Mouse (Mus musculus): ENCODE data around the gene Ankrd1.
A peak's percentile ranks its signal among the peaks of the same experiment; 100 is the strongest.

Gene Ankrd1

DNA sequence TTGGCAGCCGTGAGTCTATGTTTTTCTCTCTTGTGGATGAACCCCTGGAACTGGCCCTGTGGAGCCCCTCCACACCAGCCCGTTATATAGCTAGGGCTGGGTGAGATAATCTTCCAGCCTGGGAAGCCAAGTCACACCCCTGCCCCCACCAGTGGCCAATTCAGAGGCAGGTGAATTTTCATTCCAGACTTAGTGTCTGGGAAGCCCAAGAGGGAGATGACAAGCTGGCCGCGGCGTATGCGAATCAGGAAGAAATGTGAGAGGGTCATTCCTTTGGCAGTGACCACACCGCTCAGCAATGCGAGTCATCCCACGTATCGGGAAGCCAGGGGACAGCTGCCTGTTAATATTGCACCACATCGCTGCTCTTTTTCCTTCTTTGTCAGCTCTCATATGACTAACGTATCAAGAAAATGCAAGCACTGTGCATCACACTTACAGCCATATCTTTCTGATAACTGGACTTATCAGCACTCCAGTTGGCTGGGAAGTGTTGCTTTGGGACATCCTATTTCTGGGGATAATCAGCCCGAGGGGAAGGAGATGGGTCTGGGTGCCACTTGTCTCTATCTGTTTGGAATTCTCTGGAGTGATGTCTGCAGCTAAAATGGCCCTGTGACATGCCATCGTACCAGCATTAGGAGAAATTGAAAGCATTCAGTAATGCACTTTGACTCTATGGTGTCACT, at the start of gene Ankrd1:
Ankrd1 (minus strand) TSS at position 317 of the 689 bp plus-strand sequence.
- peak; percentile 53 to 58 for DNase-seq (ENCODE audit: low spot score in 2 of 2)

DNA sequence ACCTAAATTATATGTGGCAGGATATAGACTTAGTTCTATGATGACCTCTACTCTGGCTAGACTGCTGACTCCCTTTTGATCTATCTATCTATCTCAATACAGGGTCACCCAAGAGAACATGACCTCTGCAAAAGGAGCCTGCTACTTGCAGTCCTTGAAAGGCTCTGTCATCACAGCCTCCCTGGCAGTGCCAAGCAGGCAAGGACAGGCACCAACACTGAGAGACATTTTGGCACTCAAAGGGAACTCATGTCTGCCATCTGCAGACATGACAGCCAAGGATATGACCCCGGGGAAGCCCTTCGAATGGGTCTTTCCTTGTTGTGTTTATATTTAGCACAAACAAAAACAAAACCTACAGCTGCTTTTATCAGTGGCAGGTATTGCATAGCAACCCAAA, 49.2 kb upstream of the Ankrd1 start:
- peak; percentile 69 to 70 for DNase-seq (ENCODE audit: low spot score in 2 of 2)

- DNase-seq (ENCODE audit: low spot score in 2 of 2) = peak; percentile 54 to 60
These were observed 48.2 kb upstream of the Ankrd1 start for GRCm38 (mm10) chr19:36168121-36168520.

GRCm38 (mm10) chr19:36167291-36167896, 47.5 kb upstream of the Ankrd1 start:
- peak; percentile 68 to 76 for DNase-seq (ENCODE audit: low spot score in 2 of 2)

DNA sequence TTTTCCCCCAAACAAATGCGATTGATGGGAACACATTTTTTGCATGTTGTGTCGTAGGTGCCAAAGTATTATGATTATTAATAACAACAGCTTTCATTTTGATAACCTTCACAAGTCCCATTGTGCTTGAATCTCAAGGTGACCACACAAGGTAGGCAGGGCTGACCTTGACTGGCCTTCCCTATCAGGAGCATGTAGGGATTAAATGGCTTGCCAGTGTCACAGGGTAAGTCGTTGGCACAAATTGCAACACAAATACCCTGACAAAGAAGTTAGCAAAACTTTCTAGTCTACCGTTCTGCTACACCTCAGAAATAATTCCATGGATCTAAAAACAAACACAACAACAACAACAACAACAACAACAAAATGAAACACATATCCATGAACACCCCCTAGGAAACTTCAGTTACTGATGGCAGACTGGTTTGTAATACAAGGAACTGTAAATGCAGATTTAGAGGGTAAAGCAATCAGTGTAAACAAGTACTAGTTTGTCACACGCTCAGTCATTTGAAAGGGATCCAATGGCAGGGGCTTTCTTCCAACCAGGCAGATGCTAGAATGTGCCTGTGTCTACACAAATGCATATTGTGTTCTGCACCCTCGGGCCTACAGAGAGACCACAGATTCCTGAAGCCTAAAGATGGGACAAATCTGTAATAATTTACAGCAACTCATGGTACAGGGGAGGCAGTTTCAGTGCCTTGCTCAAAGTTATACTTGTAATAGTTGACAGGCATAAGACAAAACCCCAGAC, 46.7 kb upstream of the Ankrd1 start:
- DNase-seq (ENCODE audit: low spot score in 2 of 2) = peak; percentile 27 to 41

DNA sequence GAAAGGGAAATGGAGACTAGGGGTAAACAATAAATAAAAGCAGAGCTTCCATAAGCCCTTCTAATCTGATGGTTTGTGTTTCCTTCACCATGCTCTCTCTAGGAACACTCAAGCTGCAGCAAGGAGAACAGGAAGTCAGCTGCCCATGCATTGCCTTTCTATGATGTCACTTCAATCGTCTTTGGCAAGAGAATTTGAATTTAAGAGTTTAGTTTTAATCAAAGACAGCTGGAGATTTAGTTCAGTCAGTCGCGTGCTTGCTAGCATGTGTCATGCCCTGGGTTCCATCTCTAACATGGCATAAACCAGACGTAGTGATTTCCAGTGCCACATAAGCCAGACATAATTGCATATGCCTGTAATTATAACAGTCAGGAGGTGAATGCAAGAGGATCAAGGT, 45.5 kb upstream of the Ankrd1 start:
- no peak for DNase-seq (ENCODE audit: low spot score in 2 of 2)

DNA sequence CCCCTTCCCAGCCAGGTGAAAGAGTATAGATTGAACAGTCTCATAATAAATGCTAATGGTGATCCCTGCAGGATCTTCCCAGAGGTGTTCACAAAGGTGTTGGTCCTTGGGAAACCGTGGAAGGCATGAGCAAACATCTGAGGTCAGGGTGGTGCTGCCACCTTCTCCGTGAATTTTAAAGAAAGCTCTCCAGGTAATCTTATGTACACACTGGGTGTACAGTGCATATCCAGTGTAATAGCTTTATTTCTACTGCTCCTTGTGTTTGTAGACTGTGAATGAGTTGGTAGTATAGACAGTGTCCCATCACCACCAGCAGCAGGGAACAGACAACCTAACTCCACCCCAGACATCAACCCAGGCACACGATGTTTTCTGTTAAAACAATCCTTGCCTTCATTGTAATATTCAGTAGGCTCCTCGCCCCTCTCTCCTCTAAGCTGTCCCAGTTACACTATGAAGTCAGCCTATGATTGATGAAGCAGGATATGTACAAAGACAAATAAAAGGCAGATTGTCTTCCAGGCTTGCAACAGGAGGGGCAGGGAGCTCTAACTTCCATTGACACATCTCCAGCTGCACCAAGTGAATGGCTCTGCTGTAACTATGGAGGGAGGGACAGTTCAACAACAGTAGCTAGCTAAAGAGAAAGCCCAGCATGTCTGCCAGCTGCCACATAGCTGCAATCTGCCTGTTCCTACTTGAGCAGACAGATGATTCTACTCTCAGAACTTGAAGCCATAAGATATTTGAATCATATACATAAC, 30.5 kb upstream of the Ankrd1 start:
- DNase-seq (ENCODE audit: low spot score in 2 of 2) = no peak

DNA sequence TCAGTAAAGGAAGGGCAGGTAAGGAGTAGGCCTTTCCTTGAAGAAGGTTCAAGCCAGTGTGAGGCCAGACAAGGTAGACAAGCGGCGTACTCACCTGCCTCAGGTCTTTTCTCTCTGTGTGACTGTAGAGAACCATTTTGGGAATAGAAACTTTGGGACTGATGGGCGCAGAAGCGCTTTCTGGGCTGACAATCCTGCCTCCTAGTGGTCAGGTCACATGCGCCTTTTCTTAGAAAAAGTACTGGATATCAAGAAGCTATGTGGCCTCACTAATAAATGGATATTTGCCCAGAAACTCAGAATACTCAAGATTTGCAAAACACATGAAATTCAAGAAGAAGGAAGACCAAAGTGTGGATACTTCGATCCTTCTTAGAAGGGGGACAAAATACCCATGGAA, 28.7 kb upstream of the Ankrd1 start:
- no peak for DNase-seq (ENCODE audit: low spot score in 2 of 2)

DNA sequence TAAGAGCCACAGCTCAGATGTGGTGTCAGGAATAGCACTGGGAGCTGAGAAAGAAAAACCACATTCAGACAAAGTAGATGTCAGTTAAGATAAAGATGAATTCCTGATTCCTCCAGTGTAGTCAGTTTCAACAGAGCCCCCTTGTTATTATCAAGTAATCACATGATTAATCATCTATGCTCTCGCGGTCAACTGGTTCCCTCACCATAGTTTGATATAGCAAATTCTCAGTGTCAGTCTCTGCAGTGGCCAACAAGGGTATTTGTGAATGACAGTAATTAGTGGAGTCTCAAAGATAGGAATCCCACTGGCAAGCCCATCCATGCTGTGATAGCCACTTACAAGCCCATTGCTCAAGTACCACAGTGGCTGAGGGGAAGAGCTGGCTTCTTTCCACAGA, 23.7 kb upstream of the Ankrd1 start:
- no peak for DNase-seq (ENCODE audit: low spot score in 2 of 2)

DNA sequence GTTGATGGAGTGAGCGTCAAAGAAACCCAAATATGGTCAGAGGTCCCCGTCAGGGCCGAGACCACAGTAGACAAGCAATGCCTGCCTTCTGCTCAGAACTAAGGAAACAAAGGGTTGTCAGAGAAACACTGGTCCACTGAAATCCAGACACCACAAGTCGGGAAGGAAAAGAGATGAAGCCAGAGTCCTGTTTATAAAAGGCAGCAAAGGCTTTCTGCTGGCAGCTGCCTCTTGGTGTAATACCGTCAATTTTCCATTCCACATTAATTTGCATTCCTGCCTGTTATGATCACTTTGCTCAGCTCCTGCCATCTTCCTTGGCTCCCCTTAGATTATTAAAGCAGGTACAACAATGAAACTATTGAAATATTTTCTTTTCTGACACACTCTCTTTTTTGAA, 13.8 kb upstream of the Ankrd1 start:
- no peak for DNase-seq (ENCODE audit: low spot score in 2 of 2)

- no peak for DNase-seq (ENCODE audit: low spot score in 2 of 2)
These were observed 13.2 kb upstream of the Ankrd1 start for GRCm38 (mm10) chr19:36133064-36133463.

- DNase-seq (ENCODE audit: low spot score in 2 of 2) = no peak
These were observed 12.1 kb upstream of the Ankrd1 start for GRCm38 (mm10) chr19:36131990-36132389.

DNA sequence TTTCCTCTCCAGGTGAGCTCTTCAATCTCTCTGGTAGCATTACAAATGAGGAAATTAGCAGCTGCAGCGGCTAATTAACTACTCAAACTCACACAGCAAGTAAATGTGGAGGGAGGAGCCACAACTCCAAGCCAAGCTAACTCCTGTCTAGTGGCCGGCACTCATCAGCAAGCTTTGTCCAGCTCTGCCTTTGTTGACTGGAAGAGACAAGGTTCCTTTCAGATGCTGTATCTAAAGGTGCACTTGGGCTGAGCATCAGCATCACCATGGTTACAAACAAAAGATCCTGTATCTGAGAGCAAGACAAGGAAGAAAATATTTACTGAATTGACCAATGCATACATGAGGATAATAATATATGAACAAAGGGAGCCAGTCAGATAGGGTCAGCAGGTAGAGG, 10.3 kb upstream of the Ankrd1 start:
- no peak for DNase-seq (ENCODE audit: low spot score in 2 of 2)

- DNase-seq (ENCODE audit: low spot score in 2 of 2) = peak in 1 of 2 experiments; percentile 3
These were observed 9.7 kb upstream of the Ankrd1 start for GRCm38 (mm10) chr19:36129643-36130042.

DNA sequence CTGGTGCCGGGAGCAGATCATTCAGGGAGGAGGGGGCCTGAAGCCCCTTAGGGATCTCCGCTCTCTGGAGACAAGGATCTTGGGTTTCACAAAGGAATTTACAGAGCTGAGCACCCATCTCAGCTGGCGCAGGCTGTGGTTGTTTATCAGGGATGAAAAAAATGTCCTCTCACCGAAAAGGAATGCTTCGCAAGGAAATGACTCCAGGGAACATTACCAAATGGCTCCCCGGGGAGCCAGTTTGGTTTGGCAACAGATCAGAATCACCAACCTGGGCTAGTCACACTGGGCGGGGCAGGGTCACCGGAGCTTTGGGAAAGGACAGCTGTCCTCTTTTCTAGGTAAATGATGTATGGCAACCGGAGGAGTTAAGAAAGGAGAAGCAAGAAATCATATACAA, 9.3 kb upstream of the Ankrd1 start:
- peak in 1 of 2 experiments; percentile 11 for DNase-seq (ENCODE audit: low spot score in 2 of 2)

DNA sequence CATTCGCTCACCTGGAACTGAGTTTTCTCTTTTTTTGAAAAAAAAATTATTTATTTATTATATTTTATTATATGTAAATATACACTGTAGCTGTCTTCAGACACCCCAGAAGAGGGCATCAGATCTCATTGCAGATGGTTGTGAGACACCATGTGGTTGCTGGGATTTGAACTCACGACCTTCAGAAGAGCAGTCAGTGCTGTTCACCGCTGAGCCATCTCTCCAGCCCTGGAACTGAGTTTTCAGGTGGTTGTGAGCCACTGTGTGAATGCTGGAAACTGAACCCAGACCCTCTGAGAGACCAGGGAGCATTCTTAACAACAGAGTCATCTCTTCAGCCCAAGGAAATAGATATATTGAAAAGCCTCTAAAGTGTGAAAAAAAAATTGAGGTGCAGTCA, 8.5 kb upstream of the Ankrd1 start:
- DNase-seq (ENCODE audit: low spot score in 2 of 2) = no peak

- DNase-seq (ENCODE audit: low spot score in 2 of 2) = no peak
These were observed 4.3 kb upstream of the Ankrd1 start for GRCm38 (mm10) chr19:36124203-36124602.

DNA sequence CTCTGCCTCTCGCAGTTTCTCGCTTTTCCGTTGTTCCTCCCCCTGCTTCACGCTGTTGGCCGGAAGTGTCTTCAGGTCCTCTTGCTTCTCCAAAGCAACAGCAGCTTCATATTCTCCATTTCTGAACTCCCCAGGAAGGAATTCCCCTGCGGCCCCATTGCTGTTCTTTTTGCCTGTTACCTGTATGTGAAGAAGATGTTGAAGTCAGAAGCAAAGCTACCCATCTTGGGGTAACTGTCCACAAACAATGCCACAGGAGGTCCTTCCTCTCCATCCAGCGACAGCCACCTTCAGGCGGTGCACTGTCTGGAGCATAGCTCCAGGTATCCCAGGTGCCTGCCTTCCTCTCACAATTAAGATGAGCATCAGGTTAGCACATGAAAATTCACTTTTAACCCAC, 680 bp downstream of the Ankrd1 start:
- no peak for DNase-seq (ENCODE audit: low spot score in 2 of 2)

DNA sequence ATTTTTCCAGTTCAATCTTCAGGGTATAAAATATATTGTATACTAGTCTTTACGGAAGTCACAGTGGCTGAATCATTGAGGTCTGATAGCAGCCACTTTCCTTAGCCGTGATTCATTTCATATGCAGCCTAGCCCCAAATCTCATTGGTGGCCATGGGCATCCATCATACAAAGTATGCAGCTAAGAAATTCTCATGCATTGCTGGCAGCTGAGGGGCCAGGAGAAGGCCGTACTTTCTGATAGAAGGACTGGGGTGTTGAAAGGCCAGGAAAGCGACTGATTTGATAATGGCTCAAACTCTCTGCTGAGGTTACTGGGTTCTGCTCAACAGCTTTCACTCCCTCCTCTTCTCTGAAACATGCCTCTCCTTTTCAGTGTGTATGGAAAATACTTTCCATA, 3.7 kb downstream of the Ankrd1 start:
- DNase-seq (ENCODE audit: low spot score in 2 of 2) = no peak

DNA sequence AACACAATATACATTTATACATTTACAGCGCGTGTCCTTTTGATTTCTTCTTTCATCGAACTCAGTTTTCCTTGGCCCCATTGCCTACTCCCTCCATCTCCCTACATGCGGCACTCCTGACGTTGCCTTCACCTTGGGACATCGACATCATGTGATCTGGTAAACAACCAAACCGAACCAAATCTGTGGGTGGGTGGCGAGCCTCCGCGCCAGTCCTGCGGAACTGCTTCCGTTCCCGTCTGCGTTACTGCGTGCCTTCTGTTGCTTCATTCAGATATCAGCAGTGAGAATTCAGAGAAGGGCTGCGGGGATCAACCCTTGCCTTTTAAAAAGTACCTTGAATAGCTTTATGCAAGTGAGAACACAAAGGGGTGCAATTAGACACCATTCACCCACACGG, 7.9 kb downstream of the Ankrd1 start:
- no peak for DNase-seq (ENCODE audit: low spot score in 2 of 2)

DNA sequence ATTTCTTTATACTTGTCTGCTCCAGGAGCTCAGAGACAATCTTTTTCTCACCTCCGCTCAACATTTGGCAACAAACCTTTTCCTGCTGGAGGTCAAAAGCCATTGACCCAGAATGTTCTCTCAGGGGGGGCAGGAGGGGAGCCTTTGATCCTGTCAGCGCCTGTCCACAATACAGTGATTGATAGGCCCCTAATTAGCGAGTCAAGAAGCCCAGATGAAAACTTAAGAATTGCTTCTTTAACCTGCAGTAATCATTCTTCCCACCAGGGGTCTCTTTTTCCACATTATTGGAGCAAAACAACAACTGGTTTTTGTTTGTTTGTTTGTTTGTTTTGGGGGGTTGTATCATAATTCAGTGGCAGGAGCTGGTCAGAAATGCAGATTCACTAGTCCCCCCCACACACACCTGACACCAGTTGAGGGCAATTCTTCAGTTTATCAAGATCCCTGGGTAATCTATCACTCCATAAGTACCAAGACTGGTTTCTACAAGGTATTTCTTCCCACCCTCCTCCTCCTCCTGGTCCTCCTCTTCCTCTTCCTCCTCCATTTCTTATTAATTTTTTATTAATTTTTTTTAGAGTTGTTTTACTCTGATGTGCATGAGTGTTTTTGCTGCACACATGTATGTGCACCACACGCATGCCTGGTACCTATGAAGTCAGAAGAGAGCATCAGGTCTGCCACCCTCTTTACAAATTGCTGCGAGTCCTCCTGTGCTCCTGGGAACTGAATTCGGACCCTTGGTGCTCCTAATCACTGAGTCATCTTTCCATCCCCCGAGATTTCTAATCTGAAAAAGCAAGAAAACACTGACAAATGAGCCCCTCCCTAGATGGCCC, 8.6 kb downstream of the Ankrd1 start:
- DNase-seq (ENCODE audit: low spot score in 2 of 2) = no peak
